Mouse (Mus musculus): ENCODE data around the gene Ccr6. TPM values are rescaled to one million over a fixed set of nuclear protein-coding genes. Genes with fewer than 3 reads are reported as not detected.

The Ccr6 gene
- polyA plus RNA-seq, 1 experiment from 2014 or later, result not detected

DNA sequence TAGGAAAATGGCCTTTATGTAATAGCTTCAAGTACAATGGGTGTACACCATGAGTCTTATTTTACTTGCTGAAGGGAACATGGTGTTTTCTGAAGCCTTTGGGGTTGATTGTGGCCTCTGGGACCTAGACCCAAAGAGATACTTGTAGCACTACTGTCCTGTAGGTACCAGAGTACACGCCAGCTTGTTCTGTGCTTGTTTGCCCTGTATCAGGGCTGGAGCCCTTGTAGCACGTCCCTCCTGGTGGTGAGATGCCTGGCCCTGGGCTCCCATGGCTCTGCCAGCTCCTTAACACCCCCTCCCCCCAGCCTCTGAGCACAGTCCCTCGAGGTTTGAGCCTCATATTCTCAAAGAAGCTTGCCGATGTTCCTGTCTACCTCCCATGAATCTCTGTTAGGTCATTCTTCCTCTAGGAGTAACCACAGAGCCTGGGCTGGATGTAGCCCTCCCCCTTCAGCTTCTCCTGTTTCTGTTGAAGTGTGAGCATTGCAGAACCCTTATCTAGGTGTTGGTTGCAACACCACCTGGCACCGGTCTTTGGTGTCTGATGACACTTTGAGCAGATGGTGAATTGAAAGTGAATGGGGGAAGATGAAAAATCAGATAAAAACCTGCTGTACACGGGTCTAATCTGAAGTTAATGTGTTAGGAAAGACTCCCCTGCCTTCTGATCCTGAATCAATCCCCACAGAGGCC, 36.4 kb downstream of the Ccr6 start:
- ATAC-seq (ENCODE audit: insufficient read depth), result no peak
- H3K27ac ChIP-seq (ENCODE audit: low read depth), result no peak overlapping the region
- no peaks in the 10 kb centered on the region for H3K4me1 ChIP-seq (ENCODE audit: insufficient read depth)
- no peak overlapping the region for H3K9ac ChIP-seq
- H3K4me3 ChIP-seq (ENCODE audit: low read depth, low read length), result no peak overlapping the region
- no peaks in the 10 kb centered on the region for H3K9me3 ChIP-seq (ENCODE audit: low read depth, low read length)
- no peaks in the 10 kb centered on the region for H3K27me3 ChIP-seq (ENCODE audit: insufficient read depth, low read length)
- 24% methylated on average over 6 of the region's 6 CpGs for WGBS
- no peak for DNase-seq
- no peak overlapping the region for H3K4me2 ChIP-seq
- no peak for TF ChIP-seq CTCF (IDR thresholded peaks at IDR 0.05; ENCODE audit: low read depth)
- no peaks in the 10 kb centered on the region for H3K36me3 ChIP-seq (ENCODE audit: insufficient read depth)

DNA sequence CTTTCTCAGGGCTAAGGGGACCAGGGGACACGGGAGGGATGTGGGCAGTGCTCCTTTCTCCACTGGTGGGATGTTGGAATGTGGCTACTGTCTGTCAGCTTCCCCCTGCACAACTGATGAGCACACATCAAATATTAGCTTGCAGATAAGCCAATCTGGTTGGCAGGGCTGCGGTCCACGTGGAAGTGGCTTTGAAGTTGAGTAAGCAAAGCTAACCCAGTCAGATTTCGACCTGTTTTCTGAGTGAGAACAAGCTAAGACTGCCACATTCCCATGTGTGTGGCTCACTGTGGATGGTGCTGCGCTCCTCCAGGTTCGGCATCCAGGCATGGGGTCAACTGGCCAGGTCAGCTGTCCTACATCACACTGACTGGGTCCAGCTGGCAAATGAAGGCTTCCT, 37.1 kb downstream of the Ccr6 start:
- Histone ChIP-seq H3K4me2 (no peak overlapping the region), H3K27ac (ENCODE audit: low read depth) (no peak overlapping the region), H3K9me3 (ENCODE audit: low read depth, low read length) (no peaks in the 10 kb centered on the region), H3K4me3 (ENCODE audit: low read depth, low read length) (no peak overlapping the region), H3K9ac (no peak overlapping the region), H3K36me3 (ENCODE audit: insufficient read depth) (no peaks in the 10 kb centered on the region), H3K4me1 (ENCODE audit: insufficient read depth) (no peaks in the 10 kb centered on the region), H3K27me3 (ENCODE audit: insufficient read depth, low read length) (no peaks in the 10 kb centered on the region)
- ATAC-seq (ENCODE audit: insufficient read depth) (no peak), DNase-seq (no peak)
- no peak for TF ChIP-seq CTCF (IDR thresholded peaks at IDR 0.05; ENCODE audit: low read depth)
- WGBS, result 23% methylated on average over 6 of the region's 6 CpGs

DNA sequence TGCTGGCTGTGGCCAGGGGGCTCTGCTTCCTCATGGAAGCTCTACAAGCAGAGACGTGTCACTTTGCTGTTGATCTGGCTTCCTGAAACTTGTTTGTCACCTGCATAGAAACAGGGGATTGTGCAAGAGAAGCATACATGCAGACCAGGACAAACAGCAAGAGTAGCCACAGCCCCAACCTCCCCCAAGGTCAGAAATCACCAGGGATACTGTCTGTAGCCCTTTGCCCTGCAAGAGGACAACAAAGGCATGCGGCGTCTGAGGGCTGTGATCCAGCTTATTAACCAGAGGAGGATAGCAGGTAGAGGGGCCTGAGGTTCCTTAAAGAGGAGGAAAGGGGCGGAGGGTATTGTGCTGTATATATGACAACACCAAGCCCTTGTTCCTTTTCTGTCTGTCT, 40.2 kb downstream of the Ccr6 start:
- WGBS, result 75% methylated on average over 4 of the region's 4 CpGs
- H3K36me3 ChIP-seq (ENCODE audit: insufficient read depth), result no peaks in the 10 kb centered on the region
- no peak overlapping the region for H3K4me2 ChIP-seq
- TF ChIP-seq CTCF (IDR thresholded peaks at IDR 0.05; ENCODE audit: low read depth), result no peak
- DNase-seq, result no peak
- H3K27ac ChIP-seq (ENCODE audit: low read depth), result no peak overlapping the region
- no peak for ATAC-seq (ENCODE audit: insufficient read depth)
- no peaks in the 10 kb centered on the region for H3K4me1 ChIP-seq (ENCODE audit: insufficient read depth)
- no peaks in the 10 kb centered on the region for H3K27me3 ChIP-seq (ENCODE audit: insufficient read depth, low read length)
- no peaks in the 10 kb centered on the region for H3K9me3 ChIP-seq (ENCODE audit: low read depth, low read length)
- no peak overlapping the region for H3K9ac ChIP-seq
- no peak overlapping the region for H3K4me3 ChIP-seq (ENCODE audit: low read depth, low read length)

DNA sequence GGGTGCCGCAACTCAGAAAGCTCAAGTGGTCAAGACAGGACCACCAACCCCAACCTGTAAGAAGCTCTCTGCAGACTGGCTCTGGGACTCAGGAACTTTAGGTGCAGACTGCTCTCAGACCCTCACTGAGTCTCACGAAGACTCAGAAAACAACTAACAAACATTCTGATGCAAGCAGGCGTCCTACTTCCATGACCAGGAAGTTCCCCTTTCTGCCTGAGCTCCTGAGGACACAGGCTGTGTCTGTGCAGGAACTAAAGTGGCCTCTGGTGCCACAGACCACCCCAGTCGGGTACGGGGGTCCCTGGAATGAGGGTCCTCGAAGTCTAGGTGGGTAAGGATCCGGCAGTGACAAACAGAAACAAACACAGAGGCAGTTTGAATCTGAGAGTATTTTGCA, 40.8 kb downstream of the Ccr6 start:
- Histone ChIP-seq H3K9me3 (ENCODE audit: low read depth, low read length) (no peaks in the 10 kb centered on the region), H3K4me3 (ENCODE audit: low read depth, low read length) (no peak overlapping the region), H3K27me3 (ENCODE audit: insufficient read depth, low read length) (no peaks in the 10 kb centered on the region), H3K4me1 (ENCODE audit: insufficient read depth) (no peaks in the 10 kb centered on the region), H3K4me2 (no peak overlapping the region), H3K36me3 (ENCODE audit: insufficient read depth) (no peaks in the 10 kb centered on the region), H3K9ac (no peak overlapping the region), H3K27ac (ENCODE audit: low read depth) (no peak overlapping the region)
- DNase-seq, result no peak
- ATAC-seq (ENCODE audit: insufficient read depth), result no peak
- TF ChIP-seq CTCF (IDR thresholded peaks at IDR 0.05; ENCODE audit: low read depth), result no peak
- WGBS, result 62% methylated on average over 7 of the region's 7 CpGs

DNA sequence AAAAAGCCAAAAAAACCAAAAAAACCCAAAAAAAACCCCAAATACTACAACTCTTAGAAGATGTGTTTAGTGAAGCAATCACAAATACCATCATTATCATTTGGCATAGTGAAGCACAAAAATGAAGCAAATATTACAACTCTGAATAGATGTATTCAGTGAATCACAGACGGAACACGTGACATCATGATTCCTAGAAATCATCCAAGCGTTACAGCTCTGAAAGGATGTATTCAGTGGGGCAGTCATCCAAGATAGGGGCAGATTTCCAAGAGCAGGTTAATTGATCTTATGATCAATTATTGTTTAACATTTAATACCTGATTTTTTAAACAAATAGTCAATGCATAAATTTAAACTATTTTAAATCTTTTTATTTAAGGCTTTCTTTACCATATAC, 41.4 kb downstream of the Ccr6 start:
- no peak overlapping the region for H3K27ac ChIP-seq (ENCODE audit: low read depth)
- DNase-seq (no peak), ATAC-seq (ENCODE audit: insufficient read depth) (no peak)
- H3K9me3 ChIP-seq (ENCODE audit: low read depth, low read length), result no peaks in the 10 kb centered on the region
- 86% methylated on average over 3 of the region's 3 CpGs for WGBS
- H3K9ac ChIP-seq, result no peak overlapping the region
- H3K27me3 ChIP-seq (ENCODE audit: insufficient read depth, low read length), result no peaks in the 10 kb centered on the region
- no peaks in the 10 kb centered on the region for H3K36me3 ChIP-seq (ENCODE audit: insufficient read depth)
- H3K4me3 ChIP-seq (ENCODE audit: low read depth, low read length), result no peak overlapping the region
- H3K4me2 ChIP-seq, result no peak overlapping the region
- no peaks in the 10 kb centered on the region for H3K4me1 ChIP-seq (ENCODE audit: insufficient read depth)
- no peak for TF ChIP-seq CTCF (IDR thresholded peaks at IDR 0.05; ENCODE audit: low read depth)

DNA sequence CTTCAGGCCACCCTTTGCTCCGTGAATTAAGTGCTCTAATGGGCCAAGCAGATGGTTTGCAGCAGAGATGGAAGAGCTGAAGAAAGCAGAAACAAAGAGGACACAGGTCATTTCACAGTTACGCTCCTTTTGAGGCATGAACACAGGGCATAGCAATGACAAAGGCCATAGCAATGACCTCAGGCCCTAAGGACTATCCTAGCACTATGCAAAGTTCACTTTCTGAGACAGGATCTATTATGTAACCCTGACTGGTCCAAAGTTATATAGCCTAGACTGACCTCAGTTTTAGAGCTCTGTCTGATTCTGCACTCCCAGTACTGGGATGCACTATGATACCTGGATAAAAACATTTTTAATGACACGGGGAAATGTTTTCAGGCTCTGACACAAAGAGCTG, 42.5 kb downstream of the Ccr6 start:
- no peak for DNase-seq
- H3K27ac ChIP-seq (ENCODE audit: low read depth), result no peak overlapping the region
- TF ChIP-seq CTCF (IDR thresholded peaks at IDR 0.05; ENCODE audit: low read depth), result no peak
- H3K4me2 ChIP-seq, result no peak overlapping the region
- ATAC-seq (ENCODE audit: insufficient read depth), result no peak
- no peaks in the 10 kb centered on the region for H3K9me3 ChIP-seq (ENCODE audit: low read depth, low read length)
- no peaks in the 10 kb centered on the region for H3K4me1 ChIP-seq (ENCODE audit: insufficient read depth)
- H3K36me3 ChIP-seq (ENCODE audit: insufficient read depth), result no peaks in the 10 kb centered on the region
- 62% methylated on average over 3 of the region's 3 CpGs for WGBS
- no peak overlapping the region for H3K4me3 ChIP-seq (ENCODE audit: low read depth, low read length)
- H3K27me3 ChIP-seq (ENCODE audit: insufficient read depth, low read length), result no peaks in the 10 kb centered on the region
- H3K9ac ChIP-seq, result no peak overlapping the region

DNA sequence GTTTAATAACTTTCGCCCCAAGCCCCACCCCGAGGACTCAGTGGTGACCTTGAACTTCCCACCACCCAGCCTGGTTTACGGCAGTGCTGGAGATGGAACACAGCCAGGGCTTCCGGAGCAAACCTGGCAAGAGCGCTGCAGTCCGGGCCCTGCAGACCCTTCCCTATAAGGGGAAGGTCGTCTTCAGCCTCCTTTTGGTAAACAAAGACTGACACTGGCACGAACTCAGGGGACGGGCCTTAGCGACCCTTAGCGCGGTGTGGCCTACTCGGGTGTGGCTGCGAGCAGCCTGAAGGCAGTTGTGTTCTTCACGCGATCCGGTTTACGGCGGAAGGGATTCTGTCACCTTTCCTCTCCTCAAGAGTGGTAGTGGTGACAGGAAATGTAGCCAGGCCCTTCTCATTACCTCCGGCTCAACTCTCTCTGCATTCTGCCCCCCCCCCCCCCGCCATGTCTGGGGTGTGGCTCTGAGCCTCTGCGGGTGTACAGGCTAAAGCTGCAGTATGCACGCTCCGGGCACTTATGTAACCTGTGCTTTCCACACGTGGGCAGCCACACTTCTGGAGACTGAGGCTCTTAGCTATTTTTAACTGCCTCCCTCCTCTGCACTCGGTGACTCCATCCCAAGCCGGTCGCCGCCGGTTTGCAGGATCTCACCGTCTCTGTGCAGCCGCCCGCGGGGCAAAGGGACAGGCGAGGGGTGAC, 47.1 kb downstream of the Ccr6 start, which contains the start of gene Mpc1:
TSS of gene Mpc1 (plus strand) at position 84 of the 705 bp plus-strand sequence.
- H3K9ac ChIP-seq, result peak within 1 kb of the TSS; percentile 79
- H3K4me2 ChIP-seq, result peak within 1 kb of the TSS; percentile 100
- H3K27ac ChIP-seq (ENCODE audit: low read depth), result peak within 1 kb of the TSS; percentile 95
- DNase-seq (peak; percentile 79), ATAC-seq (ENCODE audit: insufficient read depth) (peak; percentile 79)
- peak within 1 kb of the TSS; percentile 90 for H3K4me3 ChIP-seq (ENCODE audit: low read depth, low read length)
- no peaks in the 10 kb centered on the region for H3K9me3 ChIP-seq (ENCODE audit: low read depth, low read length)
- no peak for TF ChIP-seq CTCF (IDR thresholded peaks at IDR 0.05; ENCODE audit: low read depth)
- H3K4me1 ChIP-seq (ENCODE audit: insufficient read depth), result 0 out of 2 replicates have a peak, but pooled peaks cover 3% of the 10 kb centered on the region
- H3K36me3 ChIP-seq (ENCODE audit: insufficient read depth), result no peaks in the 10 kb centered on the region
- WGBS, result 1% methylated on average over 35 of the region's 35 CpGs
- no peaks in the 10 kb centered on the region for H3K27me3 ChIP-seq (ENCODE audit: insufficient read depth, low read length)

Data from lung, embryonic 14.5 days (tissue).